Mouse (Mus musculus): ENCODE results near the gene Lamtor5.

- TF ChIP-seq POLR2A (IDR thresholded peaks at IDR 0.05; ENCODE audit: low read depth, low read length) = no peak
- no peak for TF ChIP-seq CTCF (IDR thresholded peaks at IDR 0.05; ENCODE audit: extremely low read depth, insufficient read depth, insufficient read length, insufficient replicate concordance)
Measured at GRCm38 (mm10) chr3:107290764-107291381, 12.2 kb downstream of the Lamtor5 start, which contains the start of gene Slc16a4.

Measured in spleen, adult 2 months (tissue).